Mouse (Mus musculus): ENCODE data around the gene Proser2.

- TF ChIP-seq CTCF (IDR thresholded peaks at IDR 0.05; ENCODE audit: insufficient read depth, low read depth, low read length): no peak
- TF ChIP-seq POLR2A (IDR thresholded peaks at IDR 0.05; ENCODE audit: insufficient read depth, low read depth, low read length): no peak
Observed at GRCm38 (mm10) chr2:6056518-6056917, 73.5 kb downstream of the Proser2 start.
